Mouse (Mus musculus) neural tube, embryonic 13.5 days (tissue): ENCODE measurements around the gene Anxa6. TPM values are rescaled to one million over a fixed set of nuclear protein-coding genes. Genes with fewer than 3 reads are reported as not detected.
"Not testable (repeated sequence)": the region's sequence is repeated elsewhere in the genome, so short reads cannot be mapped to it uniquely, and the experiment has no call there.

Experiments
- ATAC-seq: fragments of 200-750 bp; cut with Nextera tagmentation; 2 replicates; pipeline ENCODE4 v1.8.0; 2017; ENCODE audit warnings: low read depth, mild to moderate bottlenecking, moderate TSS enrichment, moderate library complexity
- H3K27ac ChIP-seq: fragments of 300-500 bp; sonication (generic); replicated peaks from 2 replicates; pipeline ENCODE4 v1.5.1; 2015; ENCODE audit warnings: moderate library complexity, mild to moderate bottlenecking, inconsistent platforms
- H3K27me3 ChIP-seq: fragments of 300-500 bp; sonication (generic); 2 replicates; pipeline ENCODE4 v1.6.1; 2015; ENCODE audit warnings: mild to moderate bottlenecking, inconsistent platforms
- H3K36me3 ChIP-seq: fragments of 300-500 bp; sonication (generic); 2 replicates; pipeline ENCODE4 v1.6.1; 2015; ENCODE audit warnings: mild to moderate bottlenecking, inconsistent platforms
- H3K4me1 ChIP-seq: fragments of 300-500 bp; sonication (generic); replicated peaks from 2 replicates; pipeline ENCODE4 v1.6.1; 2015; ENCODE audit warnings: inconsistent platforms
- H3K4me2 ChIP-seq: fragments of 300-500 bp; sonication (generic); 2 replicates; pipeline ENCODE4 v1.6.1; 2015; ENCODE audit warnings: inconsistent platforms, mild to moderate bottlenecking, moderate library complexity
- H3K4me3 ChIP-seq: fragments of 300-500 bp; sonication (generic); 2 replicates; pipeline ENCODE4 v1.5.1; 2015; ENCODE audit warnings: mild to moderate bottlenecking, inconsistent platforms
- H3K9ac ChIP-seq: fragments of 300-500 bp; sonication (generic); 2 replicates; pipeline ENCODE4 v1.6.1; 2015; ENCODE audit warnings: moderate library complexity, mild to moderate bottlenecking, inconsistent platforms
- H3K9me3 ChIP-seq: fragments of 300-500 bp; sonication (generic); 2 replicates; pipeline ENCODE4 v1.6.1; 2016; ENCODE audit warnings: inconsistent platforms
- WGBS: fragments of 180-500 bp; shearing (Covaris S2); methylation state at CpG from one replicate; pipeline ENCODE4 v1.1.7; 2015; 5-methylcytosine and 5-hydroxymethylcytosine counted together
- polyA plus RNA-seq: library from polyadenylated mRNA; unstranded; fragments of >200 nt; fragmentation: Nextera tagmentation; extraction: Ambion mirVana; gene quantifications from 2 replicates; pipeline ENCODE4 v1.2.1, GENCODE M21; 2015

The Anxa6 gene
- polyA plus RNA-seq, 1 experiment from 2014 or later = 106 TPM

DNA sequence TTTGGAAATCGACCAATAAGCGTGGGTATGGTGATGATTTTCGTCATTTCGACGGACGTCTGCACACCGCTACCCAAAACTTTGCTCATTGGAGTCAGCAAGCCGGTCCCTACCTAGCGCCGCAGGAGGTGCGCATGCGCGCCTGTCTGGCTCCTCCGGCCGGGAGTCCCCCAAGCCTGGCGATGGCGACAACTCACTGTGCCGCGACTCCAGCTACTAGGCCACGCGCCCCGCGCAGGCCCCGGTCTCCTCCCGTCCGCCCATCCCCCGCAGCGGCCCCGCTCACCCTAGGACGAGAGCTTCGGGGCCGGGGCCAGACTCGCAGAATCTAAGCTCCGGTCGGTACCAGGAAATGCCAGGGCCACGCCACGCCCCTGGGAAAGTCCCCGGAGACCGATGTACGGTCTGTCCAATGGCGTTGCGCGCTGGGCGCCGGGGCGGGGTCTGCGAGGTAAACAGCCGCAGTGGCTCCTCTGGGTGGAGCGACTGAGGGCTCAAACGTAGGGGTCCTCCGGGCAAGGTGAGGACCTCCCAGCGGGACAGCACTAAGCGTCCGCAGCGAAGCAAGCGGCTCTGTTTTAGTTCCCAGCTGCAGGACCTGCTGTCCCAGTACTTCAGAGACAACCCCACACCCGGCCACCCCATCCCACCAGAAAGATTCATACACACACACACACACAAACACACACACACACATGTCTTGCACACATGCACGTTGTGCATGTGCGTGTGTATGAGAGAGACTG lies 77.3 kb downstream of the Anxa6 start:
- Histone ChIP-seq H3K27me3 (0 out of 2 replicates have a peak, but pooled peaks cover 13% of the 10 kb centered on the region), H3K9me3 (no peaks in the 10 kb centered on the region), H3K4me3 (peak overlapping the region; percentile 66), H3K36me3 (no peaks in the 10 kb centered on the region), H3K4me2 (peak overlapping the region; percentile 61), H3K9ac (peak overlapping the region; percentile 83), H3K27ac (peak overlapping the region; percentile 83), H3K4me1 (peaks cover 20% of the 10 kb centered on the region)
- under 1% methylated on average over 59 of the region's 59 CpGs for WGBS
- ATAC-seq = peak; percentile 99

DNA sequence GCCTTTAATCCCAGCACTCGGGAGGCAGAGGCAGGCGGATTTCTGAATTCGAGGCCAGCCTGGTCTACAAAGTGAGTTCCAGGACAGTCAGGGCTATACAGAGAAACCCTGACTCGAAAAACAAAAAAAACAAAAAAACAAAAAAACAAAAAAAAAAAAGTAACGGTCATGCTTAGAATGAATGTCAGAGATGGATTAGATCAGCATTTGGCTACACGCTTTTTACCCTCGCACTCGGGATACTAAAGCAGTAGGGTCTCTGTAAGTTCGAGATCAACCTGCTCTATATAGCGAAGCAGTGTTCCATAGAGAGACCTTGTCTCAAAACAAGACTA lies 77.9 kb downstream of the Anxa6 start:
- 0 out of 2 replicates have a peak overlapping the region, but pooled peaks have one; percentile 83 for H3K27ac ChIP-seq
- WGBS = 42% methylated on average over 10 of the region's 10 CpGs
- not testable (repeated sequence) for ATAC-seq, H3K36me3 ChIP-seq, H3K9me3 ChIP-seq
- peak overlapping the region; percentile 61 for H3K4me2 ChIP-seq
- peak overlapping the region; percentile 66 for H3K4me3 ChIP-seq
- 0 out of 2 replicates have a peak, but pooled peaks cover 13% of the 10 kb centered on the region for H3K27me3 ChIP-seq
- H3K4me1 ChIP-seq = peaks cover 20% of the 10 kb centered on the region
- peak overlapping the region; percentile 83 for H3K9ac ChIP-seq

DNA sequence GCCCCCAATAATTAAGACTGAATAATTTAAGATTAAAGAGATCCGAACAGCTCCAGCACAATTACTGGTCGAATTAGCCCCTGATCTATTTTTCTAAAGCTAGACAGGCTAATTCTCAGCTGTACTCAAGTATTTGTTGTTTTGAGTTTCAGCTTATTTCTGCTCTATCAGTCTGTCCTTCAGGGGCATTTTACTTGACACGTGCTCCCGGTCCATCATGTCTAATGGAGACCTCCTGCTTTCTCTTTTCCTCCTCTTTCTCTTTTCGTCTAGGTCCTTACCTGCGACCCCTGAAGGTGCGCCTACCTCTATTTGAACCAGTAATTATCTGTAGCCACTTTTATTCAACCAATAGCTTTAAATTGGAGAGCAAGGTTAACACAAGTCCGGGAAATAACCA lies 78.5 kb downstream of the Anxa6 start:
- Histone ChIP-seq H3K9me3 (no peaks in the 10 kb centered on the region), H3K27me3 (0 out of 2 replicates have a peak, but pooled peaks cover 13% of the 10 kb centered on the region), H3K36me3 (no peaks in the 10 kb centered on the region), H3K4me1 (peaks cover 20% of the 10 kb centered on the region), H3K4me2 (peak overlapping the region; percentile 19), H3K27ac (no peak overlapping the region), H3K4me3 (no peak overlapping the region), H3K9ac (peak overlapping the region; percentile 17; the same call in 1 of the 2 replicates)
- ATAC-seq = no peak
- 90% methylated on average over 8 of the region's 8 CpGs for WGBS

DNA sequence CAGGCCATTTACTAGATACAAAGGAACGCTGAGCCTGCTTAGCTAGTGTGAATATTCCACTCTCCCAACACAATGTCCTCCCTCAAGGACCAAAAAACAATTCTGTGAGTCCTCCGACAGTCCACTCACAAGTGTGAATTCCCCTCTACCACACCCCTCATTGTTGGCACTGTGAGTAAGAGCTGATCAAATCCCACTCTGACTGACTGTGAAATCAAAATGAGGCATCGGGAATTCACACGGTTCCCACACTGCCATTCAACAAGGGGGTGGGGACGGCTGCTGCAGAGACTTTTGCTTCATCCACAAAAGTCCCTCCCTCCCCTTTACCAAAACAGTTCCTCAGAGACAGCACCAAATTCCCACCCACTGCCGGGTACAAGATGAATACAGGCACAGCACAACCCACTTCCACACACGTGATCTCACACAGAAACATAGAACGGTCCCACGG lies 79.2 kb downstream of the Anxa6 start:
- Histone ChIP-seq H3K27me3 (0 out of 2 replicates have a peak, but pooled peaks cover 13% of the 10 kb centered on the region), H3K4me1 (peaks cover 20% of the 10 kb centered on the region), H3K27ac (no peak overlapping the region), H3K4me3 (no peak overlapping the region), H3K4me2 (peak overlapping the region; percentile 19), H3K9ac (peak overlapping the region; percentile 35; the same call in 1 of the 2 replicates), H3K36me3 (no peaks in the 10 kb centered on the region), H3K9me3 (no peaks in the 10 kb centered on the region)
- WGBS = 21% methylated on average over 9 of the region's 9 CpGs
- no peak for ATAC-seq

DNA sequence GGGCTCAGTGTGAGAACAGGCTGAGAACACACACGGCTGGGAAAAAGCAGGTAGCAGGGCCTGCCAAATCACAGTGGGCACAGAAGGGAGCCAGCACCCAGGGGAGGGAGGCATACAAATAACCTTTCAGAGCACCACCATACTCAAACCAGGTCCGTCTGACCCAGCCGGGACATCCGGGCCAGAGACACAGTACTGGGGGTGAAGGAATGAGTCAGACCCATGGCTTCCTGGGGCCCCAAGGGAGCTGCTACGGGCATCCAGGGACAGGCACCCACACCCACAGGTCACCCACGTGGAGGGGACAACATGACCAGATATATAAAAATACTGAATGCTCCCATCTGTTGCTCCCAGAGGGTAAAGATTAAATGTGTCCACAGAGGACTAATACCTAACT lies 80.6 kb downstream of the Anxa6 start:
- 79% methylated on average over 6 of the region's 6 CpGs for WGBS
- Histone ChIP-seq H3K9me3 (no peaks in the 10 kb centered on the region), H3K9ac (peak overlapping the region; percentile 12; the same call in 1 of the 2 replicates), H3K27ac (no peak overlapping the region), H3K4me2 (no peak overlapping the region), H3K36me3 (no peaks in the 10 kb centered on the region), H3K27me3 (0 out of 2 replicates have a peak, but pooled peaks cover 13% of the 10 kb centered on the region), H3K4me3 (no peak overlapping the region), H3K4me1 (peaks cover 20% of the 10 kb centered on the region)
- no peak for ATAC-seq

DNA sequence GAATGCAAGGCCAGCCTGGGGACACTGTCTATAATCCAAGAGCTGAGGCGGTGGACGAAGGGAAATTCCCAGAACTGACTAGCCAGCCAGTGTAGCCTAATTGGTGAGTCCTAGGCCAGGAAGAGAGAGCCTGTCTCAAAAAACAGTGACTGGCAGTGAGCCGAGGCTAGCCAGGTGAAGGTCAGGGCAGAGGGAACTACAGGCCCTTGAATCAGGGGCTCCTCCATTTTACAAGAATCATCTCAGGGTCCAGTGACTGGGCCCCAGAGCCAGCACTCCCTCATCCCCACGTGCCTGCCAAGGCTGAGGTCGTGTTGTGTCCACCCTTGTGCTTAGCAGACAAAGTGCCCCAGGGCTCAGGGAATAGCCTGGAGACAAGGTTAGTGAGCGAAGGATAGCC lies 82.6 kb downstream of the Anxa6 start:
- Histone ChIP-seq H3K27me3 (0 out of 2 replicates have a peak, but pooled peaks cover 13% of the 10 kb centered on the region), H3K4me2 (no peak overlapping the region), H3K4me3 (no peak overlapping the region), H3K36me3 (no peaks in the 10 kb centered on the region), H3K27ac (no peak overlapping the region), H3K9me3 (no peaks in the 10 kb centered on the region), H3K9ac (no peak overlapping the region), H3K4me1 (peaks cover 20% of the 10 kb centered on the region)
- 86% methylated on average over 6 of the region's 6 CpGs for WGBS
- no peak for ATAC-seq

DNA sequence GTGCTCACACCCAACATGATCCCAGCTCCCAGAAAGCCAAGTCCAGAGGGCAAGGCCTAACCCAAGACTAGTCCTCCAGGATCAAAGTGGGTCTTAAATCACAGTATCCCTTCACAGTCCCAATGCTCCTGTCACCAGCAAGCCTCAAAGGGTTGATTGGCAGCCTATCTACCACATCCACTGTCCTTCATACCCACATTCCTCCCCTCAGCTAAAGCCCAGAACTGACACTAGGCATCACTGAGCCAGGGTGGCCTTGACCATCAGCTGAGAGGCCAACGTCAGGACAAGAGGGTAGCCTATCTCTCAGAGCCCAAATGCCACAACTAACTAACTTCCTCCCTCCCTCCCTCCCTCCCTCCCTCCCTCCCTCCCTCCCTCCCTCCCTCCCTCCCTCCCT lies 83.5 kb downstream of the Anxa6 start:
- H3K27ac ChIP-seq = no peak overlapping the region
- no peak overlapping the region for H3K4me2 ChIP-seq
- H3K27me3 ChIP-seq = 0 out of 2 replicates have a peak, but pooled peaks cover 13% of the 10 kb centered on the region
- no peak for ATAC-seq
- peaks cover 12% of the 10 kb centered on the region for H3K4me1 ChIP-seq
- H3K4me3 ChIP-seq = no peak overlapping the region
- no peaks in the 10 kb centered on the region for H3K36me3 ChIP-seq
- no peak overlapping the region for H3K9ac ChIP-seq
- 75% methylated on average over 1 of the region's 1 CpGs for WGBS
- H3K9me3 ChIP-seq = no peaks in the 10 kb centered on the region

DNA sequence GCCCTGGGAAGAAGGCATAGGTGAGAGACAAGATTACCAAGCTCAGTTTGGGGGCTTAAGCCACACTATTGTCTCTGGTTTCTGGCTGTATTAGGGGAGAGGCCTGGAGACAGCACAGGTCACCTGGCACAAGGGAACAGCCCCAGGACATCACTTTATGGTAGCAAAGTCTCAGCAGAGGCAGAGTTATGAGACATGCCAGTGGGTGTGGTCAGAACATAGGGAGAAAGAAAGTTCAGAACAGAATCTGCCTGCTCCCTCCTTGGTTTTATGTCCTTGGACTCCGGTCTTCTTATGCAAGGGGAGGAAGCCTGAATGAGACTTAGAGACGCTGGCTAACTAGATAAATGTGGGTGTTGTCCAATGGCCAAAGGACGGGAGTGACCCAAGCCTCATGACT lies 88.5 kb downstream of the Anxa6 start:
- ATAC-seq = no peak
- no peak overlapping the region for H3K27ac ChIP-seq
- 85% methylated on average over 3 of the region's 3 CpGs for WGBS
- H3K4me3 ChIP-seq = no peak overlapping the region
- no peaks in the 10 kb centered on the region for H3K4me1 ChIP-seq
- no peak overlapping the region for H3K9ac ChIP-seq
- no peaks in the 10 kb centered on the region for H3K27me3 ChIP-seq
- no peak overlapping the region for H3K4me2 ChIP-seq
- no peaks in the 10 kb centered on the region for H3K36me3 ChIP-seq
- H3K9me3 ChIP-seq = no peaks in the 10 kb centered on the region

DNA sequence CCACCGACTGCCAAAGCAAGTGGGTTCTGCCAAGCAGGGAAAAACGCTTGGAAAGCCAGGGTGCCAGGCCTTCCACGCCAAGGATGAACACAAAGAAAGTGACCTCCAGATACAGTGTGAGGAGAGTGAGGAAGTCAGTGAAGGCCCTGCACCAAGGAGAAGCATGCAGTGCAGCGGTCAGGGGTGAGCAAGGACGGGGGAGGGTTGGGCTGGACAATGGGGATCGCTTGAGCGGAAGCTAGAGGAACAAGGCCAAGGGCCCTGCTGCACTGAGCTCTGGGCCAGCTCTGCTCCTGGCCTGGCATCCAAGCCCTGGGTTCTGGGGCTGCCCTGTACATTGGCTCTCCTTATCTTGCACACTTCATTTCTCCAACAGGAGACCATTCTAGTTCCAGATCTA lies 93.2 kb downstream of the Anxa6 start:
- Histone ChIP-seq H3K4me3 (no peak overlapping the region), H3K27ac (no peak overlapping the region), H3K36me3 (peaks cover 12% of the 10 kb centered on the region), H3K9me3 (no peaks in the 10 kb centered on the region), H3K27me3 (no peaks in the 10 kb centered on the region), H3K4me1 (peaks cover 10% of the 10 kb centered on the region), H3K4me2 (no peak overlapping the region), H3K9ac (no peak overlapping the region)
- no peak for ATAC-seq
- WGBS = 78% methylated on average over 7 of the region's 7 CpGs

DNA sequence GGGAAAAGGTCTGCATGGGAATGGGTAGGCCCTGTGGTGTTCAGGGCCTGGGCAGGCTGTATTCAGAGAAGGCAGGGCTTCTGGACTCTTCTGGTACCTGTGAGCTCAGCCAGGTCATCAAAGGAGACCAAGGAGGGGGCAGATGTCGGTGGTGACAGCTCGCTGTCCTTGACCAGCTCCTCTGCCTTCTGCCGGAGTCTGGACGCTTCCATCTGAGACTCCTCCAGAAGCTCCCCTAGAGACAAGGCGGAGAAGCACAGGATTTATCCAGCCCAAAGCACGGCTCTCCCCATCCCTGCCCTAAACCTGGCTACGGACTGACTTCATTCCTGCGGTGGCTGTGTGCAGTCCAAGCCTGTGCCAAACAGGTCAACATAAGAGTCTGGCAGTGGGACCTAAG lies 93.7 kb downstream of the Anxa6 start:
- Histone ChIP-seq H3K4me1 (peaks cover 10% of the 10 kb centered on the region), H3K9me3 (no peaks in the 10 kb centered on the region), H3K36me3 (peaks cover 12% of the 10 kb centered on the region), H3K27ac (no peak overlapping the region), H3K27me3 (no peaks in the 10 kb centered on the region), H3K9ac (no peak overlapping the region), H3K4me3 (no peak overlapping the region), H3K4me2 (no peak overlapping the region)
- ATAC-seq = no peak
- WGBS = 89% methylated on average over 8 of the region's 8 CpGs

DNA sequence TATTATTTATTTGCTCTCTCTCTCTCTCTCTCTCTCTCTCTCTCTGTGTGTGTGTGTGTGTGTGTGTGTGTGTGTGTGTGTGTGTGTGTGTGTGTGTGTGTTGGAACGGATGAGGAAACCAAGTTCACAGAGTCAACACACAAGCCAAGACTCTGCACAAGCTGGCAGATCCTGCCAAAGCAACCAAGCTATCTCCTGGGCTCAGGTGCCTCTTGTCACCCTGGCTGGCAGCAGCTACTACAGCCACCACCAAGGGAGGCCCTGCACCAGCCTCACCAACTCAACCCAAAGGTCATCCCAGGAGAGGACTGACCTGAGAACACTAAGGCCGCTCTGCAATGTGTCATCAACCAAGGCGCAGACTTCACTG lies 96.5 kb downstream of the Anxa6 start:
- peaks cover 10% of the 10 kb centered on the region for H3K4me1 ChIP-seq
- H3K9ac ChIP-seq = no peak overlapping the region
- H3K4me2 ChIP-seq = no peak overlapping the region
- H3K27ac ChIP-seq = no peak overlapping the region
- WGBS = 91% methylated on average over 3 of the region's 3 CpGs
- H3K4me3 ChIP-seq = no peak overlapping the region
- H3K27me3 ChIP-seq = no peaks in the 10 kb centered on the region
- H3K36me3 ChIP-seq = peaks cover 23% of the 10 kb centered on the region
- H3K9me3 ChIP-seq = no peaks in the 10 kb centered on the region
- ATAC-seq = no peak

DNA sequence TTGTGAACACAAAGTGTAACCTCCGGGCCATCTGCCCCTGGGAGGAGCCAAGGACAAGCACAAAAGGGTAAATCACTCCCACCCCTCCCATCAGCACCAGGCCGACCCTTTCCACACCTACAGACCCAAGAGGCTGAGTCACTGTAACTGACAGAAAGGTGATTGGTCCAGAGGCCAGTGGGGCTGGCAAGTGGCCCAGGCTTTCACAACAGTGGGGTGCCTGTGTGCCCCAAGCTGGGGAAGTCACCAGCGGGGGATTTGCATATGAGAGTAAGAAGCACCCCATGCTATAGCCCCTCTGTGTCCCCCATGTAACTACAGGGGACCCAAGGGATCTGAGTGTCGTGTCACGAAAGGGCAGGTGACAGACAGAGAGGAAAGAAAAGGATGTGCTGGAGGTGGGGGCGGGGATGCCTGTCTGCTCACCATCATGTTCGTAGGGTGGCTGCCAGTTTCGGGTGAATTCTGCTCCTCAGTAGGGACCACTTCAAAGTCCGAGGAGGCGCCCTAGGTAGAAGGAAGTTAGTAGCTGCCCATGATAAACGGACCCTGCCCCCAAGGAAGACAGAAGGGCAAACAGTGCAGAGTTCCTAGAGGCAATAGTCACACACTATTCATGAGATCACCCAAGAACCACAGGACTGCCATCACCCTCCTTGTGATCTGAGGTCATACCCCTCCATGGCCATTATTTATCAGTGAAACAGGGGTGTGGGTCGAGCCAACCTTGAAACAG lies 97.0 kb downstream of the Anxa6 start:
- Histone ChIP-seq H3K36me3 (peaks cover 23% of the 10 kb centered on the region), H3K4me1 (peaks cover 10% of the 10 kb centered on the region), H3K9ac (peak overlapping the region; percentile 38; the same call in 1 of the 2 replicates), H3K4me3 (no peak overlapping the region), H3K27me3 (no peaks in the 10 kb centered on the region), H3K9me3 (no peaks in the 10 kb centered on the region), H3K27ac (no peak overlapping the region), H3K4me2 (no peak overlapping the region)
- 36% methylated on average over 12 of the region's 12 CpGs for WGBS
- no peak; the same call in 1 of the 2 replicates for ATAC-seq
